In genomic region chr19:57543681-57544214, GRCm38 (mm10) we compare ENCODE assay signal across 8 mouse cellular contexts.
DNase-seq lines count a peak whose midpoint lies in the region; ATAC-seq lines count a peak whose summit lies in the region.

No protein-coding gene starts in this region.

- H3K27me3 ChIP-seq in intestine, embryonic 16.5 days (replicated peaks; ENCODE audit: control insufficient read depth, insufficient read depth, low read length), result no peaks in the 10 kb centered on the region
- H3K27me3 ChIP-seq in limb, embryonic 13.5 days, result peaks cover 5% of the 10 kb centered on the region; the same call in 1 of the 2 replicates
- H3K27me3 ChIP-seq in neural tube, embryonic 14.5 days (ENCODE audit: control insufficient read depth, insufficient read depth, low read length), result no peaks in the 10 kb centered on the region

- 39% methylated on average over 13 of the region's 13 CpGs for WGBS in intestine, embryonic 16.5 days
- 18% methylated on average over 13 of the region's 13 CpGs for WGBS in limb, embryonic 13.5 days
- 15% methylated on average over 13 of the region's 13 CpGs for WGBS in neural tube, embryonic 14.5 days

- no peak for ATAC-seq in intestine, embryonic 16.5 days
- ATAC-seq in limb, embryonic 13.5 days (ENCODE audit: low FRiP score, low read depth), result no peak; the same call in 1 of the 2 replicates
- peak; percentile 76 for ATAC-seq in neural tube, embryonic 14.5 days (ENCODE audit: low read depth)
- ATAC-seq in erythroid progenitor cell, adult 5-6 weeks (replicated peaks; ENCODE audit: low FRiP score, poor library complexity, severe bottlenecking), result no peak

- H3K27ac ChIP-seq in intestine, embryonic 16.5 days (ENCODE audit: low read length), result no peak overlapping the region
- H3K27ac ChIP-seq in limb, embryonic 13.5 days, result peak overlapping the region; percentile 53; the same call in 1 of the 2 replicates
- H3K27ac ChIP-seq in neural tube, embryonic 14.5 days (ENCODE audit: low read depth, low read length), result peak overlapping the region; percentile 55

- H3K4me1 ChIP-seq in intestine, embryonic 16.5 days (ENCODE audit: control insufficient read depth, insufficient read depth, low read length), result 0 out of 2 replicates have a peak, but pooled peaks cover 2% of the 10 kb centered on the region
- H3K4me1 ChIP-seq in limb, embryonic 13.5 days, result peaks cover 20% of the 10 kb centered on the region
- peaks cover 12% of the 10 kb centered on the region; the same call in 1 of the 2 replicates for H3K4me1 ChIP-seq in neural tube, embryonic 14.5 days (ENCODE audit: control insufficient read depth, insufficient read depth, low read length)

- H3K4me3 ChIP-seq in intestine, embryonic 16.5 days (ENCODE audit: low read length), result peak overlapping the region; percentile 13; the same call in 1 of the 2 replicates
- H3K4me3 ChIP-seq in limb, embryonic 13.5 days, result peak overlapping the region; percentile 5; the same call in 1 of the 2 replicates
- no peak overlapping the region for H3K4me3 ChIP-seq in neural tube, embryonic 14.5 days (ENCODE audit: low read depth, low read length)

- no peaks in the 10 kb centered on the region for H3K9me3 ChIP-seq in intestine, embryonic 16.5 days (ENCODE audit: control insufficient read depth, low read length)
- H3K9me3 ChIP-seq in limb, embryonic 13.5 days, result no peaks in the 10 kb centered on the region
- no peaks in the 10 kb centered on the region for H3K9me3 ChIP-seq in neural tube, embryonic 14.5 days (ENCODE audit: control insufficient read depth, low read length)

- H3K36me3 ChIP-seq in intestine, embryonic 16.5 days (ENCODE audit: control insufficient read depth, insufficient read depth, low read length), result no peaks in the 10 kb centered on the region
- H3K36me3 ChIP-seq in limb, embryonic 13.5 days, result no peaks in the 10 kb centered on the region
- H3K36me3 ChIP-seq in neural tube, embryonic 14.5 days (ENCODE audit: control insufficient read depth, insufficient read depth, low read length), result no peaks in the 10 kb centered on the region

- peak; percentile 85 for DNase-seq in MN1 (ENCODE audit: low spot score)
- peak; percentile 85 for DNase-seq in cerebellum, adult 9-11 months
- DNase-seq in frontal cortex, postnatal 10 days (ENCODE audit: low spot score in 2 of 2), result peak; percentile 50 to 61
- no peak for DNase-seq in natural killer cell, adult 2 months (ENCODE audit: low spot score in 2 of 2)

- no peak overlapping the region for H3K9ac ChIP-seq in intestine, embryonic 16.5 days (ENCODE audit: low read depth, low read length)
- H3K9ac ChIP-seq in limb, embryonic 13.5 days, result no peak overlapping the region
- H3K9ac ChIP-seq in neural tube, embryonic 14.5 days (replicated peaks; ENCODE audit: low read depth, low read length), result peak overlapping the region; percentile 37; the same call in 1 of the 2 replicates

- H3K4me2 ChIP-seq in intestine, embryonic 16.5 days (ENCODE audit: low read depth, low read length), result peak overlapping the region; percentile 25
- peak overlapping the region; percentile 44 for H3K4me2 ChIP-seq in limb, embryonic 13.5 days (replicated peaks)
- H3K4me2 ChIP-seq in neural tube, embryonic 14.5 days (ENCODE audit: low read depth, low read length), result peak overlapping the region; percentile 24; the same call in 1 of the 2 replicates

Comparison
In these comparisons a context has a peak if more than half of its experiments do, and no peak if none do; other contexts are left out.
1. DNase-seq: peak in MN1 (single experiment), cerebellum, adult 9-11 months (single experiment) and frontal cortex, postnatal 10 days (2 of 2); none in natural killer cell, adult 2 months (0 of 2).
2. Peak in every context shown above with its lines, with median percentiles within 50 percentile points of each other: H3K4me2 ChIP-seq.